In genomic region chr5:33505786-33506185, GRCm38 (mm10) we compare ENCODE assay signal across 15 mouse cellular contexts.
DNase-seq lines count a peak whose midpoint lies in the region; ATAC-seq and TF ChIP-seq lines count a peak whose summit lies in the region.
"Had no signal": no experiment of that assay in that cellular context is flagged by ENCODE, and none has a peak within 500 bp of the region (broad histone marks: within the 10 kb centered on the region; RNA-seq: fewer than 3 reads in every experiment).

No protein-coding gene starts in this region.

- peak; percentile 62 for DNase-seq in gastrocnemius, adult 2 months
- no peak for DNase-seq in gastrocnemius, postnatal 36 days
- DNase-seq in right cerebral cortex, postnatal 36 days (ENCODE audit: low spot score in 2 of 2), result no peak
- no peak for DNase-seq in left cerebral cortex, adult 11 months (ENCODE audit: low spot score)
- DNase-seq: adrenal gland, postnatal 10 days; cerebellum, postnatal 10 days; heart, postnatal 4 days; lung, postnatal 4 days; thymus, adult 18-20 months had no signal

- no peak overlapping the region for H3K27ac ChIP-seq in gastrocnemius, adult 2 months
- no peak overlapping the region for H3K27ac ChIP-seq in midbrain, embryonic 12.5 days (replicated peaks)
- no peak overlapping the region for H3K27ac ChIP-seq in midbrain, embryonic 13.5 days
- H3K27ac ChIP-seq in neural tube, embryonic 12.5 days, result no peak overlapping the region
- H3K27ac ChIP-seq: liver, embryonic 15.5 days had no signal

- H3K36me3 ChIP-seq in midbrain, embryonic 12.5 days, result no peaks in the 10 kb centered on the region
- no peaks in the 10 kb centered on the region for H3K36me3 ChIP-seq in midbrain, embryonic 13.5 days
- H3K36me3 ChIP-seq in neural tube, embryonic 12.5 days, result no peaks in the 10 kb centered on the region
- H3K36me3 ChIP-seq: liver, embryonic 15.5 days had no signal

- no peak overlapping the region for H3K4me2 ChIP-seq in midbrain, embryonic 12.5 days (replicated peaks)
- no peak overlapping the region for H3K4me2 ChIP-seq in midbrain, embryonic 13.5 days (replicated peaks)
- peak overlapping the region; percentile 14; the same call in 1 of the 2 replicates for H3K4me2 ChIP-seq in neural tube, embryonic 12.5 days (replicated peaks)
- H3K4me2 ChIP-seq: liver, embryonic 15.5 days had no signal

- no peak overlapping the region for H3K4me3 ChIP-seq in gastrocnemius, adult 2 months
- H3K4me3 ChIP-seq in midbrain, embryonic 12.5 days, result no peak overlapping the region
- H3K4me3 ChIP-seq in midbrain, embryonic 13.5 days (replicated peaks), result no peak overlapping the region
- no peak overlapping the region for H3K4me3 ChIP-seq in neural tube, embryonic 12.5 days
- H3K4me3 ChIP-seq: liver, embryonic 15.5 days; myocyte had no signal

- intact Hi-C loops in gastrocnemius, adult 2 months (cut with DNase I), result no loop called here
- intact Hi-C loops in gastrocnemius, postnatal 36 days (cut with DNase I), result no loop called here

- WGBS in midbrain, embryonic 12.5 days, result 55% methylated on average over 13 of the region's 13 CpGs
- 42% methylated on average over 13 of the region's 13 CpGs for WGBS in midbrain, embryonic 13.5 days
- 22% methylated on average over 13 of the region's 13 CpGs for WGBS in neural tube, embryonic 12.5 days

- TF ChIP-seq CTCF in gastrocnemius, adult 2 months (IDR thresholded peaks at IDR 0.05), result no peak

- no peak overlapping the region for H3K9ac ChIP-seq in midbrain, embryonic 12.5 days (replicated peaks)
- H3K9ac ChIP-seq in midbrain, embryonic 13.5 days (replicated peaks), result no peak overlapping the region
- no peak overlapping the region for H3K9ac ChIP-seq in neural tube, embryonic 12.5 days
- H3K9ac ChIP-seq: liver, embryonic 15.5 days had no signal

- H3K9me3 ChIP-seq in midbrain, embryonic 12.5 days, result no peaks in the 10 kb centered on the region
- H3K9me3 ChIP-seq in midbrain, embryonic 13.5 days, result no peaks in the 10 kb centered on the region
- H3K9me3 ChIP-seq in neural tube, embryonic 12.5 days, result no peaks in the 10 kb centered on the region
- H3K9me3 ChIP-seq: liver, embryonic 15.5 days had no signal

- peaks cover 28% of the 10 kb centered on the region for H3K4me1 ChIP-seq in midbrain, embryonic 12.5 days
- peaks cover 34% of the 10 kb centered on the region for H3K4me1 ChIP-seq in midbrain, embryonic 13.5 days (replicated peaks)
- H3K4me1 ChIP-seq in neural tube, embryonic 12.5 days, result peaks cover 26% of the 10 kb centered on the region
- H3K4me1 ChIP-seq: liver, embryonic 15.5 days had no signal

- ATAC-seq in midbrain, embryonic 12.5 days (ENCODE audit: low FRiP score, low read depth), result 0 out of 2 replicates have a peak, but pooled peaks have one; percentile 23
- ATAC-seq in midbrain, embryonic 13.5 days, result no peak
- peak; percentile 48 to 54; a peak in 3 of 4 replicates for ATAC-seq in hematopoietic stem cell, adult 5-6 weeks (replicated peaks in 1 of 2; ENCODE audit: insufficient read depth in 1 of 2, low FRiP score in 2 of 2, low TSS enrichment in 1 of 2, low read depth in 1 of 2, poor library complexity in 2 of 2, severe bottlenecking in 2 of 2)
- peak; percentile 52; the same call in 1 of the 2 replicates for ATAC-seq in neural tube, embryonic 12.5 days (ENCODE audit: low FRiP score, low read depth)

- peaks cover 57% of the 10 kb centered on the region for H3K27me3 ChIP-seq in midbrain, embryonic 12.5 days
- H3K27me3 ChIP-seq in midbrain, embryonic 13.5 days, result peaks cover 48% of the 10 kb centered on the region
- peaks cover 33% of the 10 kb centered on the region; the same call in 1 of the 2 replicates for H3K27me3 ChIP-seq in neural tube, embryonic 12.5 days (replicated peaks)
